In genomic region chr12:25093241-25093774, GRCm38 (mm10) we compare ENCODE assay signal across 8 mouse cellular contexts. TPM values are rescaled to one million over a fixed set of nuclear protein-coding genes. Genes with fewer than 3 reads are reported as not detected.
A peak's percentile ranks its signal among the peaks of the same experiment; 100 is the strongest.
DNase-seq lines count a peak whose midpoint lies in the region; ATAC-seq and TF ChIP-seq lines count a peak whose summit lies in the region.

No protein-coding gene starts in this region.

- peak; percentile 57 for DNase-seq in forebrain, embryonic 11.5 days (ENCODE audit: low spot score)
- DNase-seq in right cerebral cortex, postnatal 14 days = no peak
- no peak for DNase-seq in adipocyte (ENCODE audit: low spot score)

- H3K9ac ChIP-seq in ES-Bruce4 (ENCODE audit: low read depth, poor library complexity, severe bottlenecking) = no peak overlapping the region
- H3K9ac ChIP-seq in forebrain, embryonic 11.5 days (ENCODE audit: low read length) = 0 out of 2 replicates have a peak overlapping the region, but pooled peaks have one; percentile 23
- H3K9ac ChIP-seq in kidney, embryonic 14.5 days (ENCODE audit: low read depth, low read length) = peak overlapping the region; percentile 54

- no peaks in the 10 kb centered on the region; the same call in 1 of the 2 replicates for H3K9me3 ChIP-seq in erythroblast, embryonic 14.5 days (ENCODE audit: control insufficient read depth, low read length)
- H3K9me3 ChIP-seq in ES-Bruce4 (replicated peaks; ENCODE audit: control insufficient read depth, insufficient read depth, low read length, poor library complexity, severe bottlenecking) = no peaks in the 10 kb centered on the region
- no peaks in the 10 kb centered on the region for H3K9me3 ChIP-seq in forebrain, embryonic 11.5 days (ENCODE audit: control insufficient read depth, low read length)
- no peaks in the 10 kb centered on the region for H3K9me3 ChIP-seq in kidney, embryonic 14.5 days (ENCODE audit: control insufficient read depth, low read length)

- peak overlapping the region; percentile 55 for H3K4me2 ChIP-seq in forebrain, embryonic 11.5 days (ENCODE audit: low read depth, low read length, severe bottlenecking)
- peak overlapping the region; percentile 49 for H3K4me2 ChIP-seq in kidney, embryonic 14.5 days (replicated peaks; ENCODE audit: low read depth, low read length)

- H3K36me3 ChIP-seq in erythroblast, embryonic 14.5 days (ENCODE audit: control insufficient read depth) = no peaks in the 10 kb centered on the region
- H3K36me3 ChIP-seq in ES-Bruce4 (ENCODE audit: control insufficient read depth, insufficient read depth, low read length, poor library complexity, severe bottlenecking) (no peaks in the 10 kb centered on the region), macrophage (ENCODE audit: inconsistent target) (no peaks in the 10 kb centered on the region)
- no peaks in the 10 kb centered on the region for H3K36me3 ChIP-seq in forebrain, embryonic 11.5 days (ENCODE audit: control insufficient read depth, insufficient read depth, low read length)
- peaks cover 6% of the 10 kb centered on the region; the same call in 1 of the 2 replicates for H3K36me3 ChIP-seq in kidney, embryonic 14.5 days (ENCODE audit: control insufficient read depth, insufficient read depth, low read length)

- peaks cover 7% of the 10 kb centered on the region for H3K4me1 ChIP-seq in erythroblast, embryonic 14.5 days (ENCODE audit: control insufficient read depth)
- peaks cover 3% of the 10 kb centered on the region for H3K4me1 ChIP-seq in ES-Bruce4 (ENCODE audit: control insufficient read depth, insufficient read depth, low read length)
- peaks cover 26% of the 10 kb centered on the region; the same call in 1 of the 2 replicates for H3K4me1 ChIP-seq in forebrain, embryonic 11.5 days (replicated peaks; ENCODE audit: control insufficient read depth, insufficient read depth, low read length)
- H3K4me1 ChIP-seq in kidney, embryonic 14.5 days (ENCODE audit: control insufficient read depth, insufficient read depth, low read length) = peaks cover 28% of the 10 kb centered on the region

- H3K4me3 ChIP-seq in erythroblast, embryonic 14.5 days (replicated peaks) = peak overlapping the region; percentile 24
- H3K4me3 ChIP-seq in ES-Bruce4 (ENCODE audit: low read depth, low read length) (0 out of 2 replicates have a peak overlapping the region, but pooled peaks have one; percentile 5), macrophage (ENCODE audit: inconsistent target) (peak overlapping the region; percentile 96)
- peak overlapping the region; percentile 23 for H3K4me3 ChIP-seq in forebrain, embryonic 11.5 days (ENCODE audit: low read depth, low read length)
- peak overlapping the region; percentile 82 for H3K4me3 ChIP-seq in kidney, embryonic 14.5 days (ENCODE audit: low read length)

- H3K27ac ChIP-seq in ES-Bruce4 (ENCODE audit: insufficient read depth, low read length) (peak overlapping the region; percentile 17; the same call in 1 of the 2 replicates), macrophage (no peak overlapping the region)
- H3K27ac ChIP-seq in forebrain, embryonic 11.5 days (ENCODE audit: low read depth, low read length) = no peak overlapping the region
- H3K27ac ChIP-seq in kidney, embryonic 14.5 days (ENCODE audit: low read depth, low read length) = peak overlapping the region; percentile 67

- peaks cover 39% of the 10 kb centered on the region for H3K79me2 ChIP-seq in macrophage (ENCODE audit: inconsistent target)

- TF ChIP-seq POLR2A in ES-Bruce4 (IDR thresholded peaks at IDR 0.05; ENCODE audit: insufficient read depth, low read length) = no peak

- WGBS in forebrain, embryonic 11.5 days = 18% methylated on average over 11 of the region's 11 CpGs
- 10% methylated on average over 11 of the region's 11 CpGs for WGBS in kidney, embryonic 14.5 days
- WGBS in macrophage (ENCODE audit: missing documents) = 85% methylated on average over 9 of the region's 11 CpGs

- 0 out of 2 replicates have a peak, but pooled peaks have one; percentile 22 for TF ChIP-seq EP300 in ES-Bruce4 (IDR thresholded peaks at IDR 0.05; ENCODE audit: insufficient read depth, low read depth, low read length)

- peaks cover 64% of the 10 kb centered on the region for H3K27me3 ChIP-seq in erythroblast, embryonic 14.5 days (ENCODE audit: control insufficient read depth)
- 0 out of 2 replicates have a peak, but pooled peaks cover 3% of the 10 kb centered on the region for H3K27me3 ChIP-seq in ES-Bruce4 (ENCODE audit: control insufficient read depth, insufficient read depth, low read length, poor library complexity, severe bottlenecking)
- H3K27me3 ChIP-seq in forebrain, embryonic 11.5 days (ENCODE audit: control insufficient read depth, insufficient read depth, low read length) = peaks cover 5% of the 10 kb centered on the region
- H3K27me3 ChIP-seq in kidney, embryonic 14.5 days (ENCODE audit: control insufficient read depth, insufficient read depth, low read length) = no peaks in the 10 kb centered on the region

- TF ChIP-seq CTCF in ES-Bruce4 (IDR thresholded peaks at IDR 0.05; ENCODE audit: low read depth, low read length) = no peak

- ATAC-seq in erythroblast, adult 5-6 weeks (replicated peaks; ENCODE audit: low FRiP score, poor library complexity, severe bottlenecking) = no peak
- no peak for ATAC-seq in forebrain, embryonic 11.5 days (replicated peaks; ENCODE audit: low FRiP score)
- no peak for ATAC-seq in kidney, embryonic 14.5 days (ENCODE audit: low FRiP score, low TSS enrichment)

RNA-seq across cellular contexts. Expression of gene Id2, which starts 3.6 kb away (rescaled TPM):
- polyA plus RNA-seq in erythroblast, embryonic 14.5 days (2012) = 0.06 TPM in 1 of 2 replicates, not detected in the other
- 49.2 and 51.4 TPM in 2 replicates for total RNA-seq in erythroblast, adult 5-6 weeks (2015; ENCODE audit: low replicate concordance)
- total RNA-seq in erythroblast, adult 5-6 weeks (2017; ENCODE audit: low replicate concordance) = 22.7 and 30.4 TPM in 2 replicates
- polyA plus RNA-seq in ES-Bruce4 (2011; ENCODE audit: insufficient read depth, insufficient read length, low read depth, missing spikeins) (66.7 and 67.0 TPM in 2 replicates), macrophage (2018) (163 to 453 TPM (median 232 TPM) in 3 replicates)
- polyA plus RNA-seq in forebrain, embryonic 11.5 days (2014; fragmentation: Nextera tagmentation; extraction: Ambion mirVana) = 188 and 198 TPM in 2 replicates
- 577 and 698 TPM in 2 replicates for polyA plus RNA-seq in kidney, embryonic 14.5 days (2014; fragmentation: Nextera tagmentation; extraction: Ambion mirVana)
- total RNA-seq in macrophage (2018; cell fraction: chromatin; rRNA removed) = 100 to 1,000 TPM in 25 of 26 experiments, 10 to 100 TPM in 1; 83.2 to 456 (median 269) TPM
- total RNA-seq in macrophage (2018; cell fraction: cytosol; rRNA removed) = 100 to 1,000 TPM; 163 to 916 (median 449) TPM
- 100 to 1,000 TPM; 117 to 702 (median 548) TPM for total RNA-seq in macrophage (2018; cell fraction: nucleus; rRNA removed)

Comparison
In these comparisons a context has a peak if more than half of its experiments do, and no peak if none do; other contexts are left out.
1. H3K4me3 ChIP-seq: peak in every context shown above with its lines; median percentile 96 in macrophage; 82 in kidney, embryonic 14.5 days; 24 in erythroblast, embryonic 14.5 days; 23 in forebrain, embryonic 11.5 days; 5 in ES-Bruce4.
2. H3K27ac ChIP-seq: peak in ES-Bruce4 (single experiment) and kidney, embryonic 14.5 days (single experiment); none in forebrain, embryonic 11.5 days (single experiment) and macrophage (single experiment).
3. RNA of gene Id2, which starts 3.6 kb away (polyA plus RNA-seq): 577 to 698 TPM in kidney, embryonic 14.5 days, 163 to 453 TPM in macrophage, 188 to 198 TPM in forebrain, embryonic 11.5 days and 66.7 to 67.0 TPM in ES-Bruce4; 0.06 TPM in erythroblast, embryonic 14.5 days; every median in the first group is over 10 times any median in the second.